8 mouse cellular contexts compared by ENCODE assay signal in genomic region chr11:4159808-4160708, GRCm38 (mm10). TPM values are rescaled to one million over a fixed set of nuclear protein-coding genes. Genes with fewer than 3 reads are reported as not detected.
DNase-seq lines count a peak whose midpoint lies in the region; ATAC-seq lines count a peak whose summit lies in the region.

Gene Ccdc157 (minus strand): TSS chr11:4160293.
Gene Sf3a1 (plus strand): TSS chr11:4160350.

- H3K36me3 ChIP-seq in intestine, embryonic 14.5 days (ENCODE audit: control insufficient read depth, insufficient read depth, low read length): peaks cover 38% of the 10 kb centered on the region

- no peaks in the 10 kb centered on the region for H3K27me3 ChIP-seq in intestine, embryonic 14.5 days (replicated peaks; ENCODE audit: control insufficient read depth, insufficient read depth, low read length)

- H3K9ac ChIP-seq in intestine, embryonic 14.5 days (ENCODE audit: low read length): peak within 1 kb of the TSS; percentile 78

- peaks cover 17% of the 10 kb centered on the region for H3K4me1 ChIP-seq in intestine, embryonic 14.5 days (replicated peaks; ENCODE audit: control insufficient read depth, insufficient read depth, low read length)

- intact Hi-C loops in left cerebral cortex, postnatal 14 days (cut with DNase I): loop anchor here (1.0 kb wide), 1 partner anchor 25 kb away; the partner anchor contains the start of gene Rnf215

- peak; percentile 95 to 98 for DNase-seq in adrenal gland, adult (ENCODE audit: inconsistent age in 2 of 2, low spot score in 1 of 2)
- peak; percentile 97 for DNase-seq in embryo, embryonic 10.5 days (ENCODE audit: low spot score)
- peak; percentile 92 for DNase-seq in gastrocnemius, postnatal 25 days
- DNase-seq in intestine, embryonic 14.5 days (ENCODE audit: low spot score): peak; percentile 95
- peak; percentile 95 for DNase-seq in left cerebral cortex, postnatal 14 days (ENCODE audit: low spot score in 2 of 2)
- DNase-seq in mesoderm, embryonic 11.5 days (ENCODE audit: low read depth, low spot score): peak; percentile 93
- DNase-seq in right cerebral cortex, postnatal 36 days (ENCODE audit: low spot score in 2 of 2): peak; percentile 92 to 93
- peak; percentile 91 for DNase-seq in yolk sac, embryonic 10.5 days (ENCODE audit: low spot score)

- peak; percentile 95 for ATAC-seq in intestine, embryonic 14.5 days (replicated peaks; ENCODE audit: low FRiP score, low TSS enrichment, low read depth)

- peak within 1 kb of the TSS; percentile 79 for H3K4me2 ChIP-seq in intestine, embryonic 14.5 days (ENCODE audit: low read length)

- 1% methylated on average over 52 of the region's 54 CpGs for WGBS in intestine, embryonic 14.5 days

- peak within 1 kb of the TSS; percentile 67 for H3K4me3 ChIP-seq in intestine, embryonic 14.5 days (ENCODE audit: low read depth, low read length)

- H3K9me3 ChIP-seq in intestine, embryonic 14.5 days (ENCODE audit: control insufficient read depth, low read length): no peaks in the 10 kb centered on the region

- H3K27ac ChIP-seq in intestine, embryonic 14.5 days (ENCODE audit: low read depth): peak within 1 kb of the TSS; percentile 78

RNA-seq across cellular contexts. Expression of gene Ccdc157, which starts in this region (rescaled TPM):
- 1 to 10 TPM; 3.1 to 3.2 TPM for total RNA-seq in gastrocnemius, postnatal 25 days (2021)
- polyA plus RNA-seq in intestine, embryonic 14.5 days (2014; fragmentation: Nextera tagmentation; extraction: Ambion mirVana): 3.0 and 4.7 TPM in 2 replicates
- 10 to 100 TPM; 14.0 to 16.5 TPM for total RNA-seq in left cerebral cortex, postnatal 14 days (2021)

RNA-seq across cellular contexts. Expression of gene Sf3a1, which starts in this region (rescaled TPM):
- total RNA-seq in gastrocnemius, postnatal 25 days (2021): 10 to 100 TPM; 14.8 to 19.8 TPM
- 59.5 and 61.3 TPM in 2 replicates for polyA plus RNA-seq in intestine, embryonic 14.5 days (2014; fragmentation: Nextera tagmentation; extraction: Ambion mirVana)
- 10 to 100 TPM; 68.8 to 78.6 TPM for total RNA-seq in left cerebral cortex, postnatal 14 days (2021)

Comparison
In these comparisons a context has a peak if more than half of its experiments do, and no peak if none do; other contexts are left out.
1. Peak in every context shown above with its lines: DNase-seq, ATAC-seq, H3K4me3 ChIP-seq and H3K27ac ChIP-seq.